Mouse (Mus musculus) ES-E14 (cell line): ENCODE data around the gene Golga2.
A peak's percentile ranks its signal among the peaks of the same experiment; 100 is the strongest.

Source experiments
- CHD2 ChIP-seq: IDR thresholded peaks from 2 replicates; pipeline ENCODE4 v1.6.1; 2014; ENCODE audit warnings: mild to moderate bottlenecking, low read depth, low read length, inconsistent platforms
- MAFK ChIP-seq: IDR thresholded peaks from 2 replicates; pipeline ENCODE4 v1.6.1; 2014; ENCODE audit warnings: mild to moderate bottlenecking, low read depth, low read length, inconsistent platforms; ENCODE audit not compliant: insufficient read depth
- ZC3H11A ChIP-seq: IDR thresholded peaks from 2 replicates; pipeline ENCODE4 v1.6.1; 2012; ENCODE audit warnings: low read depth, mild to moderate bottlenecking, inconsistent platforms, low read length, borderline replicate concordance
- ZNF384 ChIP-seq: IDR thresholded peaks from 2 replicates; pipeline ENCODE4 v1.6.1; 2012; ENCODE audit warnings: low read depth, low read length, inconsistent platforms

- TF ChIP-seq CHD2 (no peak), ZNF384 (no peak), MAFK (no peak), ZC3H11A (peak; percentile 14; the same call in 1 of the 2 replicates)
Measured at GRCm38 (mm10) chr2:32282727-32283126, 4.5 kb upstream of the Golga2 start.
